Mouse (Mus musculus) cerebellum, postnatal 14 days (tissue): ENCODE measurements around the gene Vav2.
A peak's percentile ranks its signal among the peaks of the same experiment; 100 is the strongest.

Experiments used
- DNase-seq, 2 experiments: peaks; one replicate each; pipeline ENCODE4 v3.0.0; 2021; ENCODE audit warnings: mixed read lengths in 2 of 2

Gene Vav2

DNA sequence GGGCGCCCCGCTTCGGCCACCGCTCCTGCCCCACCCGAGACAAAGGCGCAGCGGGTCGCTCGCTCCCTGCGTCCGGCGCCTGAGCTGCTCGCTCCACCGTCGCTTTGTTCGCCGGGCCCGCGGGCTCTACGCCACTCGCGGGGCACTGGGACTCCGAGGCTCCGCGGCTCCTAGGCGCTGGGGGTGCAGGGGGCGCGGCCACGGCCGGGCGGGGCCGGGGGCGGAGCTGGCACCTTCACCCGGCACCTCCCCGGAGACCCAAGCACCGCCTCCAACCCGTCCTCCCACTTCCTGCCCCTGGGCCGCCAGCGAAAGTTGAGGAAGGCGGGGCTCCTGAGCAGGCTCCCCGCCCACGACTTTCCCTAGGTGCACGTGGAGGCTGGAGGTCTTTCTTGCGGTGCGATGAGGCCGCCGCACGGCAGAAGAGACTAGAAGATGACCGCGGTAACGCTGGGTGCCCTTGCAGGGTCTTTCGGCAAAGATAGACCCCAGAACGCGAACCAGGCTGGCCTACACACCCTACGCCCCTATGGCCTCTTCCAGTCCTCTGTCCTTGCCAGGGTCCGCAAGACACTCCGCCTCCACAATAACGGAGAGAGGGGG is at the start of gene Vav2:
Vav2 (minus strand) TSS at position 179 of the 603 bp plus-strand sequence.
- DNase-seq, result peak; percentile 72 to 79

- DNase-seq, result peak; percentile 93 to 96
Measured at GRCm38 (mm10) chr2:27475495-27476302, 48.9 kb upstream of the Vav2 start.

- DNase-seq, result peak; percentile 67 to 70
Measured at GRCm38 (mm10) chr2:27474621-27475484, 48.0 kb upstream of the Vav2 start.

GRCm38 (mm10) chr2:27473911-27474310 is 47.1 kb upstream of the Vav2 start:
- DNase-seq, result no peak

DNA sequence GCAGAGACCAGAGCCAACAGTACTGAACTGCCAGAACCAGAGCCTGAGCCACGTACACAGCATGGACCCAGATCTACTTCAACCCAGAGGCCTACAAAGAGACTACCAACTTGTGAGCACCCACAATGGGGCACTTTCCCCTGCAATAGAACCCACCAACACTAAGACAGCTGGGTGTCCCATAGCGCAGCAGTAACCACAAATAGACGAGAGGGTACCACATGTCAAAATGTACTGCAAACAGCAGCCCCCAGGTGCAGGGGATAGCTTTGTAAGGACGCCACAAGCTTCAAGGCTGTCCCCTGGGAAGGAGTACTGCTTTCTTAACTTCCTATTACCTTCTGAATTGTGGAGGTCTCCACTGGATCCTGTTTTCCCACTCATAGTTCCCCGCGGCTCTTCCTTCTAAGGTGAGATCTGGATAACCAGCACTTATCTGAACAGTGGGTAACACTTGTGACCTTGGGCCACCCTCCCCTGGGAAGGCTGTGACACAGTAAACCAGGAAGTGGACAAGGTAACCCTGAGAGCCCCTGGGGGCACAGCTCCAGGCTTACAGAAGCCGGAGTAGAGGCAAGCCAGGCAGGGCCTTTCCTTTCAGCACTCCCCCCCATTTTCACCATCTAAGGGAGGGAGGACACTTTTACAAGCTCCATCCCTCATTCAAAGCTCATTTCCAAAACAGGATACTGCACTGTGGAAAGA is 46.4 kb upstream of the Vav2 start:
- no peak for DNase-seq

GRCm38 (mm10) chr2:27471170-27471584 is 44.3 kb upstream of the Vav2 start:
- DNase-seq, result no peak

- DNase-seq, result no peak
Measured at GRCm38 (mm10) chr2:27470535-27470934, 43.7 kb upstream of the Vav2 start.

- no peak for DNase-seq
Measured at GRCm38 (mm10) chr2:27469991-27470355, 43.1 kb upstream of the Vav2 start.

DNA sequence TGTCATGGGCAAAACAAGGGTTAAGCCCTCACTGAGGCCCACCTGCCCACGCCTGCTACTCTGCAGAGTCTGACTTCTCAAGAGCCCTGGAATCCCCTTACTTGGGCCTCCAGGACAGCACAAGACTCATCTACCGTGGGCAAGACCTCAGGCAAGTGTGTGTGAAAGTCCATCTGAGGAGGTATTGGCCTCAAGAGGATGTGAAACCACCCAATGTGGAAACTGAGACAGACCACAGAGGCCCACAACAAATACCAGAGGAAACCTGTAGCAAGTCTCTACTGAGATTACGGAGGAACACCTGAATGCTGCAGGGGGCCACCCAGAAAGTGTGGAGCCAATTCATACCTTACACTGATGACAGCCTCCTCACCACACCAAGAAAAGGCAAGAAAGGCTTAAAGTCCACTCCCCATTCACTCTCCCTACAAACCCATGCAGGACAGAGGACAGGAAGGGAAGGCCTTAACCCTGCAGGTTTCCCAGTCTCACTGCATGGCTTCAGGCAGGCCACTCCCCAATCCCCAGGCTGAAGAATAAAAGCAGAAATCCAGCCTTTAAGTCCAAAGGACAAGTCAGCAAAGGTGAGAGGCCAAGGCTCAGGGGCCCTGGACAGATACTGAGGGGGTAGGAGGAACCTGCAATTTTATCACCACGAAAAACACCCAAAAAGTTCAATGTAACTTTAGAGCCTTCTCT is 42.6 kb upstream of the Vav2 start:
- no peak for DNase-seq

- no peak for DNase-seq
Measured at GRCm38 (mm10) chr2:27462901-27463300, 36.1 kb upstream of the Vav2 start.

GRCm38 (mm10) chr2:27461881-27462660 is 35.2 kb upstream of the Vav2 start:
- no peak for DNase-seq

DNA sequence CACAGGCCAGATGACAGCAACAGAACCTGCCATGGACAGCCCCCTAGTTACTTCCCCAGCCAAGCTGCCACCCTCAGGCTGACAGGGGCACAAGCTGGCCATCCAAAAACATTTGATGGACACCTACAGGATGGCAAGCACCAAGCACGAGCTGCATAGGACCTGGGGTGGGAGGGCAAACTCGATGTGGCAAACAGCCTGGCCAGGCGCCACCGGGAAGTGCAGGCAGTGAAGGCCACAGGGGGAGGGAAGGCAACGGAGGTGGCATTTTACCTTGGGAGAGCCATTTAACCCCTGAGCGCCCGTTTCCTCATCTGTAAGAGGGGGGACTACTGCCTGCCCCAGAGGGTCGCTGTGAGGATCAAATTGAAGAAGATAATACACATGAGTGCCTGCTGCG is 33.8 kb upstream of the Vav2 start:
- DNase-seq, result peak in 1 of 2 experiments; percentile 47

- DNase-seq, result no peak
Measured at GRCm38 (mm10) chr2:27460163-27460562, 33.3 kb upstream of the Vav2 start.

DNA sequence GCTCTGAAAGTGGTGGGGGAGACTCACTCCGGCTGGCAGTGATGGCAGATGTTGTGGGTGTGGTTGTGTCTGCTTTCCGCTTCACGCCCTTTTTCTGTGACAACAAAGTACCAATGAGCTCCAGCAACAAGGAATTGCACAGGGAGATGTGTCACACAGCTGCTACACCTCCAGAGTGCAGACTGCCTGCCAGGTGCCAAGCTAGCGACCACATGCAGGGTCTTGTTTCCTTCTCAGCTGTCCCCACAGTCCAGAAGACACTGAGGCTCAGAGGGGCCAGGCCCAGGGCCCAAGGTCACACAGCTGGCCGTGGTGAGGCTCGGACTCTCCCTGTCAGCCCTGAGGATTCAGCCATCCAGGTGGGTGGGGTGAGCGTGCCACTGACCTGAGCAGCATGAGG is 32.9 kb upstream of the Vav2 start:
- no peak for DNase-seq

GRCm38 (mm10) chr2:27450226-27450625 is 23.4 kb upstream of the Vav2 start:
- DNase-seq, result no peak

DNA sequence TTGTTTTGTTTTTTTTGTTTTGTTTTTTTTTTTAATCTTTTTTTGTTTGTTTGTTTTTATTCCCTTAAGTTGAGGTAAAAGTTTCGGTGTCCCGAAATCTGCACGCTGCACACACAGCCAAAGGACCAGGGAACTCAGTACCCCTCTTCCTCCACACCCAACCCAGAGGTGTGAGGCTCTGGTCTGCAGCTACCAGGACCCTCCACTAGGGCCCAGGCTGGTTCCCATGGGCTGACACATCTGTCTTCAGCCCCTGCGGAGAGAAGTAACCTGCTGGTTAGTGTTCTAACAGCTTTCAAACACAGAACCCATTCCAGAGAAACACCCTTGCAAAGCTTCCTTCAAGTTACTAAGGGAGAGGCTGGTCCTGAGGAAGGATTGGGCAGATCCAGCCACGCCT is 20.9 kb upstream of the Vav2 start:
- DNase-seq, result no peak

GRCm38 (mm10) chr2:27446812-27447211 is 20.0 kb upstream of the Vav2 start:
- no peak for DNase-seq

GRCm38 (mm10) chr2:27445910-27446309 is 19.1 kb upstream of the Vav2 start:
- no peak for DNase-seq

- DNase-seq, result no peak
Measured at GRCm38 (mm10) chr2:27443450-27443708, 16.5 kb upstream of the Vav2 start.

GRCm38 (mm10) chr2:27442708-27443449 is 16.0 kb upstream of the Vav2 start:
- DNase-seq, result no peak
